Mouse (Mus musculus) lung, adult 2 months (tissue): Measurements from ENCODE around the gene Nudt22. TPM values are rescaled to one million over a fixed set of nuclear protein-coding genes. Genes with fewer than 3 reads are reported as not detected.

Experiments used
- DNase-seq: peaks from one replicate; pipeline ENCODE4 v3.0.0; 2022
- H3K4me1 ChIP-seq: fragments of 200-500 bp; 2 replicates; pipeline ENCODE4 v1.6.1; 2011; ENCODE audit warnings: low read length; ENCODE audit not compliant: control insufficient read depth, insufficient read depth
- H3K4me3 ChIP-seq: fragments of 200-500 bp; replicated peaks from 2 replicates; pipeline ENCODE3; 2011; ENCODE audit warnings: low read depth, mild to moderate bottlenecking, control low read depth, low read length; ENCODE audit errors: extremely low read depth
- CTCF ChIP-seq: fragments of 200-500 bp; IDR thresholded peaks from 2 replicates; pipeline ENCODE4 v1.5.1; 2011; ENCODE audit warnings: mild to moderate bottlenecking, low read length, control low read depth; ENCODE audit not compliant: insufficient read depth
- POLR2A ChIP-seq: fragments of 200-500 bp; IDR thresholded peaks from 2 replicates; pipeline ENCODE4 v1.6.1; 2011; ENCODE audit warnings: low read depth, mild to moderate bottlenecking, control low read depth, low read length, borderline replicate concordance; ENCODE audit errors: extremely low read depth
- WGBS: fragments of 180-500 bp; shearing (Covaris S2); methylation state at CpG from one replicate; pipeline ENCODE4 v1.1.7; 2018; 5-methylcytosine and 5-hydroxymethylcytosine counted together
- polyA plus RNA-seq: library from polyadenylated mRNA; depleted of rRNA; stranded (reverse); fragments of >200 nt; gene quantifications from 2 replicates; pipeline ENCODE4 v1.2.3, GENCODE M21; 2012

Nudt22 gene
- polyA plus RNA-seq, 1 experiment: 29.9 TPM

DNA sequence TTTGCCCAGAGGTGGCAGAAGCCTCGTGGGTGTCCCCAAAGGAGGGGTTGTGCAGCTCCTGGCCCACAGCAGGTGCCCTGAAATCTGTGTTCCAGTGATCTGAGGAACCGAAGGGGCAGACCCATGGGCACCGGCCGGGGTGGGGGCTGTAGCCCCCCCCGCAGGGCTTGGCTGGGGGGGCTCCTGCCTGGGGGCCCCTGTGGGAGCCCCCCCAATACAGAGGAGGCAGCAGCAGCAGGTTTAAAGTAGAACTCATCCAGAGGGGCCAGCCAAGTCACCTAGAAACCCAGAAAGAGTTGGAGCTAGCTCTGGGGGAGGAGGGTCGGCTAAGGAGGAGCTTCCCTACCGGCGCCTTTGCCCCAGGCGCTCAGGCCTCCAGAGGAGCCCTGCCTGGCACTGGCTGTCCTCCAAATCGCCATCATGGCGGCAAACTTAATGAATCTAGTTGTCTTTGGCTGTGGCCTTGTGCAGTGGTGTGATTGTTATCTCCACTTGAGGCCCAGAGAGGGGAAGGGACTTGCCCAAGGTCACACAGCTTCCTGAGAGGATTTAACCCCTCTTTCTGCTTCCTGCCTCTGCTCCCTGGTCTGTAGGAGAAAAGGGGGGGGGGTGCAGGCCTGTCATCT lies 25.3 kb downstream of the Nudt22 start:
- H3K4me3 ChIP-seq: no peak overlapping the region
- TF ChIP-seq CTCF: no peak
- TF ChIP-seq POLR2A: no peak
- 41% methylated on average over 11 of the region's 11 CpGs for WGBS
- H3K4me1 ChIP-seq: peaks cover 14% of the 10 kb centered on the region
- no peak for DNase-seq

DNA sequence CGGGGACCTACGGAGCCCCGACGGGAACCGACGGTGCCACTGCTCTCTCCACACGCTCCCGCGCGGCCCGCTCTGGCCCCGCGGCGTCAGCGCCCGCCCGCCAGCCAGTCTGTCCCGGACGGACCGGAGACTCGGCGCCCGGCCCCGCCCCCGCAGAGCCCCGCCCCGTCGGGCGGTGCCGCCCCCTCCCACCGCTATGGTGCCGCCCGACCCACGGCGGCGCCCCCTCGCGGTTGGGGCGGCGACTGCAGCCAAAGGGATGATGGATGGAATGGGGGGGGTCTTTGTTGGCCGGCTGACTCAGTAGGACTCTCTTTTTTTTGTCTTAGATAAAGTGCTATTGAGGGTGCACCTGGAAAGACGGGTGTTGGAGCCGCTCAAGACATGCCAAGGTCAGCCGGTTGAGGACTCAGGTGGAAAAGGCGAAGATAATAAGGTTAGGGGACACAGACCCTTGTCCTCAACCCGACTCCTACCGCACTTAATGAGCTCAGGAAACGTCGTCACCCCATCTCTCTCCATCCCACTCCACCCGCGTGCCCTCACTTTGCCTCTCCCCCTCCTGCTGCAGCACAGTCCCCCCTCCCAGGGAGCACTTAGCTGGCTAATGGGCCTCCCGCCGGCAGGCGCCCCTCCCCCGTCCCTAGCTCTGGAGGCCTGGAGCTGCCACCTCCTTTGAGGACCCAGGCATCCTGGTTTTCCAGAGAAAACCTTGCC lies 26.1 kb downstream of the Nudt22 start:
- TF ChIP-seq POLR2A (peak; percentile 61; the same call in 1 of the 2 replicates), CTCF (peak; percentile 9; the same call in 1 of the 2 replicates)
- peak overlapping the region; percentile 82 for H3K4me3 ChIP-seq
- WGBS: 2% methylated on average over 45 of the region's 55 CpGs
- peaks cover 13% of the 10 kb centered on the region for H3K4me1 ChIP-seq
- DNase-seq: peak; percentile 79

DNA sequence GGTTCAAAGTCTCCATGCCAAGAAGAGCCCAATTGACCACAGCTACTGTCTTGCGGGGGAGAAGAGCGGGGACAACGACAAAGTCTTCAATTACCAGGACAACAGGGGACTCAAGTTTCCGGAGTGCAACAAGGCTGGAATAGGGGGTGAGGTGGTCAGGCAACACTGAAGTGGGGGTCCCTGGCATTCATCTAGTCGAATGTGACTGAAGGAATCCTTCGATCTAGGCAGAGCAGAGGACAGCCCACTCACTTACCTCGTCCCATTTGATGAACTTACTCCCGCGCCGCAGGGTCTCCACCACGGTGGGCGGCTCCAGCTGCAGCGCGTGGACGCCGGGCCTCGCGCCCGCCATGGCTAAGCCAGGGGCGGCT lies 26.6 kb downstream of the Nudt22 start:
- Histone ChIP-seq H3K4me3 (peak overlapping the region; percentile 82), H3K4me1 (peaks cover 13% of the 10 kb centered on the region)
- TF ChIP-seq CTCF: no peak
- no peak for TF ChIP-seq POLR2A
- no peak for DNase-seq
- under 1% methylated on average over 20 of the region's 20 CpGs for WGBS

DNA sequence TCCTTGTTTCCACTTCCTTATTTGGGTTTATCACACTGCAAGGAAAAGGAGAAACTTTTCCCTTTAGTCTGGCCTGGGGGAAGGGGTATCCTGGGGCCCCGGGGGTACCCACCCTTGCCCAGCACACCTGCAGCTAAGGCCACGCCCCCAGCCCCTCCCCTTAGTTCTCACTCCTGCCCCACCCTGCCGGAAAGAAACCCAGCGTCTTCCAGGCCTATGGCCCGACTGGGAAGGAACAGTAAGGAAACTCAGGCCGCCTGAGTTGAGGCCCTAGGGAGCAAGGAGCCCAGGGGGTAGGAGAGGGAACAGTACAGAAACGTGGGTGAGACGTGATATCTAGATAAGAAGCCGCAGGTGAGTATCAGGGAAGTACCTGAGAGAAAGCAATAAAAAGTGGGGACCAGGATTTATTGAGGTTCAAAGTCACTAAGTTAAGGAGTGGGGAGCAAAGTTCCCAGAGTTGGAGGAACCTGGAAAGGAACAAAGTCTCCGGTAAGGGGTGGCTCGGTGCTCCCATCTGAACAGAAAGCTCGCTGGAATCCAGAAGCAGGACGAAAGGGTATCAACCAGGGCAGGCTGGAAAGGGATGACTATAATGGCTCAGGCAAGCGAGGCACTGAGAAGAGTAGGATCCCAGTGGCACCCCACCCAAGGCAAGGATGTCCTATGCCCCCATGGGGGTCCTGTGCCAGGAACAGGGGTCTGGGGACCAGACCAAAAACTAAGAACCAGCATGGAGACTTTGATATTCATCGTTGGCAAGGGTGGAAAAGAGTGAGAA lies 27.2 kb downstream of the Nudt22 start:
- Histone ChIP-seq H3K4me3 (peak overlapping the region; percentile 82), H3K4me1 (peaks cover 13% of the 10 kb centered on the region)
- peak; percentile 55 for DNase-seq
- TF ChIP-seq POLR2A: no peak
- TF ChIP-seq CTCF: no peak
- WGBS: 7% methylated on average over 15 of the region's 15 CpGs

DNA sequence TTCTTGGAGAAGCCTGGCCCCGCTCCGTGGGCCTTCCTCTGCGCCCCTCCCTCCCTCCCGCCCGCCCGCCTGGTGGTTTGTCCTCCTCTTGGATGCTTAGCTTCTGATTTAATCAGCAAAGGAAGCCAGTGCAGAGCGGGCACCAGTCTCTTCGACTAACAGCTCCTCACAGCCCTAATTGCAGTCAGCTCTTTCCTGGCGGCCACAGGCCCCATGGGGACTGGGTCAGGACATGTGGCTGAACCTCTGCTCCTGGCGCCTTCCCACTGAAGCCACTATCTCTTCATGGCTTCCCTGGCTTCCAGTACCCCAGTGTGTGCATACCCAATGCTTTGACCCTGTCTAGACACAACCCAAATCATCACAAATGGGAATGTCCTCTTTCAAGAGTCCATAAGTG lies 39.5 kb downstream of the Nudt22 start:
- 75% methylated on average over 10 of the region's 10 CpGs for WGBS
- DNase-seq: no peak
- no peak overlapping the region for H3K4me3 ChIP-seq
- peaks cover 11% of the 10 kb centered on the region for H3K4me1 ChIP-seq
- TF ChIP-seq CTCF: no peak
- no peak for TF ChIP-seq POLR2A

DNA sequence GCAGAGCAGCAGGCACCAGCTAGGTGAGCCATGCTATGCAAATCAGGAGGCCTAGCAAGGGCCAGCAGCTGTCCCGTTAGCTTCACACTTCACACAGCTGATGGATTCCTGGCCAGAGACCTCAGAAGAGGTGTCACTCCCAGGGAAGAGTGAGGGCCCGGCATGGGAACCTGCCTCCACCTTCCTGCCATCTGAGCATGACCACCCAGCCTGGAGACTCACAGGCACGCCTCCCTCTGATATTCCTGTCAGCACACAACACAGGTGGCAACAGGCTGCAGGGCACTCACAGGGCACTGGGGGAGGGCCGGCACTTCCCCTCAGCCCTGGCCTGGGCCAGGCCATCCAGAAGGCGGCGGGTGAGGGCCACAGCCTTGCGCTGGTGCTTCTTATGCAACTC lies 40.5 kb downstream of the Nudt22 start:
- 76% methylated on average over 7 of the region's 7 CpGs for WGBS
- no peak for DNase-seq
- Histone ChIP-seq H3K4me1 (peaks cover 11% of the 10 kb centered on the region), H3K4me3 (no peak overlapping the region)
- no peak for TF ChIP-seq CTCF
- TF ChIP-seq POLR2A: no peak

DNA sequence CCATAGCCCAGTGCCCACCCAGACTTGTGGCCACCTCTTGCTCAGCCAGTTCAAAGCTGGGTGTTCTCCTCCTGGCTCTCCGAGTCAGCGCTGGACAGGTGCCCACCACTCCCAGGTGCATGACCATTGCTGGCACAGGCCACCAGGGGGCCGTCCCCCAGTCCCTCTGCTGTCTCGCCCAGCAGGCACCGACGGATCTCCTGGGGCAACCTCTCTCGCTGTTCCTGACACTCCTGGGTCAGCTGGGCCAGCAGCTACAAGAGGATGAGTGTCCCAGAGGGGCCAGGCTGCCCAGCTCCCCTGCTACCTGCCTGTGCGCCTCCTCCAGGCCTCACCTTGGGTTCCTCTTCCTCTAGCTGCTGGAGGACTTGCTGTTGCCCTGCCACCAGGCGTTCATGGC lies 41.9 kb downstream of the Nudt22 start:
- 35% methylated on average over 9 of the region's 9 CpGs for WGBS
- peak; percentile 78 for DNase-seq
- H3K4me1 ChIP-seq: peaks cover 11% of the 10 kb centered on the region
- no peak overlapping the region for H3K4me3 ChIP-seq
- TF ChIP-seq CTCF: peak; percentile 28; the same call in 1 of the 2 replicates
- peak; percentile 36; the same call in 1 of the 2 replicates for TF ChIP-seq POLR2A

DNA sequence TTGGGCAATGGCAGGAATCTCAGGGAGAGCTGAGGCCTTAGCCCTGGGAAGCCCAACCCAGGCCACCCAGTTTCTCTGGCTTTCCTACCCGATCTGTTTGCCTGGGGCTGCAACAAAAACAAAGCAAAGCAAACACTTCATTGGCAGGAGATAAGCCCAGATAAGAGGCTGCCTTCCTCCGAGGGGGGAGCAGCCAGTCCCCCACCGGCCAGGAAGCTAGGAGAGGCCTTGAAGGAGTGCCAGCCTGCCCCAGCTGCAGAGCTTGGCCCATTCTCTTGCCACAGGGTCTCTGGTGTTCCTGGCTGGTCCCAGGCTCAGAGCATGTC lies 43.2 kb downstream of the Nudt22 start:
- 4% methylated on average over 3 of the region's 3 CpGs for WGBS
- DNase-seq: peak; percentile 79
- peak overlapping the region; percentile 91 for H3K4me3 ChIP-seq
- H3K4me1 ChIP-seq: peaks cover 11% of the 10 kb centered on the region
- TF ChIP-seq POLR2A (peak; percentile 85; the same call in 1 of the 2 replicates), CTCF (no peak)

DNA sequence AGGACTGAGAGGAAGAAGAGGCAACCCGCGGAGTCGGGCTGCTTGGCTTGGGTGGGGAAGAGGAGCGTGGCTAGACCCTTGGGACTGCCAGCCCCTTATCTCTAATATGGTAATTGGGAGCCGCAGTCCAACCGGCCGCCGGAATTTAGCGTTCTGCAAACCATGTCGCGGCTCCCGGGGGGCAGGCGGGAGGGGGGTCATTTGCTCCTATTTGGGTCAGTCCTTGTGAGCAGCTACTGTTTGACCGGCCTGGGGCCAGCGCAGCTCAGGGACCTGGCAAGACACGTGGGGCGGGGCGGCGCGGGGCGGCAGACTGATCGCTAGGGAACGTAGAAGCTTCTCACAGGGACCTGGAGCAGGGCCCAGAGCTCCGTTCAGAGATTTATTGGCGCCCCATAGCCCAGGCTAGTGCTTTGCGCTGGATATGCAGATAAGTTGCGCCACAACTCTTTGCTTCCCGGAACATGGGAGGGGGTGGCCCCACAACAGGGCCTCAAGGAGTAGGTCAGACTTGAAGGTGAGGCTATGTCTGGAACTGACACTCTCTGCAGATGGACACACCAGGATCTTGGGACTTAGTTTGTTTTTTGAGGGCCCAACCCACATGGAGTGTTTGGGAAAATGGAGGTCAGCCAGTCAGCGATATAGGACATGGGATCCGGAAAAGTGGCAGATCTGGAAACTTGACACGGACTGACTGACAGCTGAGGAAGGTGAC lies 43.8 kb downstream of the Nudt22 start:
- Histone ChIP-seq H3K4me1 (peaks cover 11% of the 10 kb centered on the region), H3K4me3 (peak overlapping the region; percentile 91)
- WGBS: 1% methylated on average over 31 of the region's 31 CpGs
- TF ChIP-seq CTCF: no peak
- 0 out of 2 replicates have a peak, but pooled peaks have one; percentile 4 for TF ChIP-seq POLR2A
- DNase-seq: peak; percentile 82
